Mouse (Mus musculus): ENCODE data around the gene Adgrg5. TPM values are rescaled to one million over a fixed set of nuclear protein-coding genes. Genes with fewer than 3 reads are reported as not detected.
A peak's percentile ranks its signal among the peaks of the same experiment; 100 is the strongest.

The Adgrg5 gene
- under 1 TPM; 0.07 to 0.09 TPM for total RNA-seq (2021)
- long read RNA-seq, experiment 1, result 0 reads
- long read RNA-seq, experiment 2, result 0 reads

DNA sequence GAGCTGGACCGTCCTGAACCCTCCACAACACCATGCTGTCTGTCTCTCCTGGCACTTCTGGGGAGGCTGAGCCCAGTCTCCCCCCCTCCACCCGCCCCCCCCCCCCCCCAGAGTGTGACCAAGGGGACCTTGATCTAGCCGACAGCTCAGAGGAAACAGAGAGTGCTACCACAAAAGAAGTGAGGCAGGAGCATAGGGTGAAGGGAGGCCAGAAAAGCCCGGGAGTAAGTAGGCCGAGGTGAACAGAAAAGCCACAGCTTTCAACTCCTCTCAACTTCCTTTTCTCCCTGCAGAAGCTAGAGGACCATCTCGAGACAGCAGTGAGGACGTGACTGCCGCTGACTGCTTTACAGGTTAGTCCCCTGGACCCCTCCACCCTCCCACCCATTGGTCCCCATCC, at the start of gene Adgrg5:
Gene Adgrg5 (plus strand): TSS at position 290 of the 400 bp plus-strand sequence.
- no peak for DNase-seq

DNA sequence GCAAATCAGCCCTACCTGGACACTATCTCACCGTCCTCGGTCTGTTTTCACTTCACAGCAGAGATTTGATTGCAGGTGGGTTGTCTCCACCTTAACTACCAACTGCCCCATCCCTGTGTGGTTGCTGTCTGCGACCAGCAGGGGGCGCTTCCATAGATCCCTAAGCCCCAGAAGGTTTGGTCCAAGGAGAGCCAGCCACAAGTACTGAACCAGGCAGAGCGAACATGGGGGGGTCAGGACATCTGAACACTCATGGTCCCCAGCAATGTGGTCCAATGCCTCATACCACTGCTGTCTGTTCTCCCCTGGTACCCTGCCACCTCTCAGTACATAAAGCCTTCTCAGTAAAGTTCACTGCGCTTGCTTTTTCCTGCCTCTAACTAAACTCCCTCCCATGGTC, 49.1 kb upstream of the Adgrg5 start:
- peak; percentile 76 for DNase-seq

DNA sequence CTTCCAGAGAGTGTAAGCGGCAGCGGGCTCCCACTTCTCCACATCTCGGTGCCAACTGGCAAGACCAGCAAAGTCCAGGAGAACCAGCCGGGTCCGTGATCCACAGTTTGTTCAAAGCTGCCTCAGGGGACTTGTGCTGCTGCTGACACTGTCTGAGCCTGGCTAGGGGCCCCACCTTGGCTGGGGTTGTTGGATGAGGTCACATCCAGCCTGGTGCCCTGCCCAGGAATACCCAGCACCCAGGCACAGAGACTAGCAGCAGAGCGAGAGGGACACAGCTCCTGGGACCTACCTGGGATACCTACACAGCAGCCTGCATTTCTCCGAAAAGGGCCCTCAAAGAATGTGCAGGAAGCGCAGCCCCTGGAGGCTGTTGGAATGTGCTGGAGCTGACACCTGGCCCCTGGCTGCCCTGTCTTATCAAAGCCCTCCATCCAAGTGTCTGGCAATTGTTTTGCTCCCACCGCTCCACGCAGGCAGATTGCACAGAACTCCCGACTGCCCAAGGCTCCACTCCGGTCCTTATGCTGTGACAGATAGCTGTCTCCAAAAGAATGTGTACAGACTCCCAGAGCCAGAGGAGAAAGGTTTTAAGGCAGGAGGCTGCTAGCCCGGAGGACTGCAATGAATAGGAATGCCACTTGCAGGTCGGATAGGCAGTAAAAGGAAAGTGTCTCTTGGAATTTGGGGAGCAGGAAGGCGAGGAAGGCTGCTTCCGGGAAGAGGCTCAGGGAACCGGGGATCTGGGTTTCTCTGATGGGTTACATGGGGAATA, 48.2 kb upstream of the Adgrg5 start:
- DNase-seq, result no peak

GRCm38 (mm10) chr8:94875871-94876150, 47.7 kb upstream of the Adgrg5 start:
- DNase-seq, result no peak

DNA sequence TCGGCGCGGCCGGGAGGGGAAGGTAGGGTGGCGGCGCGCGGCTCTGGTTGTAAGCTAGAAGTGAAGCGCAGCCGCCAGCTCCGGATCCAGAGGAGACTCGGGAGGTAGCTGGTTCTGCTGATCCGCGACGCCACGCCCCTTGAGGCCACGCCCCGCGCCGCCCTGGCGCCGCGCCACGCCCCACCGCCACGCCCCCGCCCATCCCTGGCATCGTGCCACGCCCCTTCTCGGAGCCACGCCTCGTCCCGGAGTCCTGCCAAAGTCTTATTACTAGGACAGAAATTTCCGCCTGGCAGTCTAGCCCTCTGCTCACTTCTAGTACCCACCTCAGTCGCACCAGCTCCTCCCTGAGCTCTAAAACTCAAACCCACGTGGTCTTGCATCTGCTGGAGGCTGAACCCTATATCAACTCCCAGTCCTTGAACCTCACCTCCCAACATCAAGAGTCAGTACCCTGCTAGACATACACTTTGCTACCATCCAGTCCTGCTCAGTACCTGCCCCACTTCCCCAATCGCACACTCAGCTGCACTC, 47.2 kb upstream of the Adgrg5 start, which contains the start of gene Dok4:
Gene Dok4 (minus strand): TSS at position 134 of the 534 bp plus-strand sequence.
- peak; percentile 92 for DNase-seq

DNA sequence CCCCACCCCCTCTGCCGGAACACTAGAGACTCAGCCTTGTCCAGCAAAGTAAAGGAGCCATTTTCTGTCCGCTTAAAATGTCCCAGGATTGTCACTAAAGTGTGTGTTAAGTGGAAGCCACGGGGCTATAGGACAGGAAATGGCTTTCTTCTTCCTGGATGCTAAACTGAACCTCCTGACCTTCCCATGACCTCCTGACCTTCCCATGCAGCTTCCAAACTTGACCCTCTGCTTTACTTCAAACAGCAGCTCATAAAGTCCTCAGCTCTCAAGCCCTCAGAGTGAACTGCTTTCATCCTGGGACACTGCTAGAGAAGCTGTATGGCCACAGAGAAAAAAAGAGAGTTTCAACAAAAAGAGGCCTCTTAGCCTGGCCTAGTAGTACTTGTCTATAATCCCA, 46.7 kb upstream of the Adgrg5 start:
- no peak for DNase-seq

DNA sequence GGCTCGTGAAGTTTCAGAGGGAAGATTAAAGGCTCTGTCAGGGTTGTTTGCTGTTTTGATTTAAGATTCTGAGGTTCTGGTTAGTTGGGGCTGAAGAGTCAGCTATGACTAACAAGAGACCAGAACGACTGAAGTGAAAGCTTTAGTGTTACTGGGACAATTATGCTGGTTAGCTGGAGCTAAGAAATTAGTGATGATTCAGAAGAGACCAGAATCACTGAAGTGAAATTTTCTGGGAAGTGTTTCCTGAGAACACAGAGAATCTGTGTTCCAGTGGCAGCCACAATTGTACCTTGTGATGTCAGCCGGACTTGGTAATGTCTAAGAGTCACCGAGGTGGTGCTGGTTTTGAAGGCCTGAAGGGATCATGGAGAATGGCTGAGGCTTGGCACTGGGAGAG, 42.8 kb upstream of the Adgrg5 start:
- DNase-seq, result no peak

DNA sequence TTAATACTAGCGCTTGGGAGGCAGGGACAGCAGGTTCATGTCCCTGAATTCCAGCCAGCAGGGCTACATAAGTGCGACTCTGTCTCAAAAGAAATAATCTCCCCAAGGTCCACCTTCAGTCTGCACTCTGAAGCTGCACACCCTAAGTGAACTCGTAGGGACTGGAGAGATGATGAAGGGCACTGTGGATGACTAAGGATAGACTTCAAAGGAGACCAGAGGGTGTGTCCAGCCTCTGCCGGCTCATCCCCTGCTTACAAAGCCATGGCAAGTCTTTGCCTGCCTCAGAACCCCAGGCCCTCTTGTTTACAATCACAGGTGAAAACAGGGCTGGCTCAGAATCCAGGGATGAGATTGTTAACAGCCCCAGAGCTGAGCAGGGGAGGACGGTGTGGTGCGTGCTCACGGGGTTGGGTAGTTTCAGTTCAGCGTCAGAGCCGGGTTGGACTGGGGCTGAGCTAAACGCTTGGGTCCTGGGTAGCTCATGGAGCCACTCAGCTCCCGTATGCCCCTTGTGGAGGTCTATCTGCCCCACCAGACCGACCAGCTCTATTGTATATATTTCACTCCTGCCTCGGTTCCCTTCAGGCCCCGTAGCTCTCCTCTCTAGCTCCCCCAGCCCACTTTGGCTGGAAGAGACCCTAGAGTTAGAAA, 35.0 kb upstream of the Adgrg5 start:
- no peak for DNase-seq

- no peak for DNase-seq
These were observed 30.6 kb upstream of the Adgrg5 start for GRCm38 (mm10) chr8:94892917-94893316.

- DNase-seq, result no peak
These were observed 24.2 kb upstream of the Adgrg5 start for GRCm38 (mm10) chr8:94899262-94899661.

- no peak for DNase-seq
These were observed 22.9 kb upstream of the Adgrg5 start for GRCm38 (mm10) chr8:94900617-94901016.

DNA sequence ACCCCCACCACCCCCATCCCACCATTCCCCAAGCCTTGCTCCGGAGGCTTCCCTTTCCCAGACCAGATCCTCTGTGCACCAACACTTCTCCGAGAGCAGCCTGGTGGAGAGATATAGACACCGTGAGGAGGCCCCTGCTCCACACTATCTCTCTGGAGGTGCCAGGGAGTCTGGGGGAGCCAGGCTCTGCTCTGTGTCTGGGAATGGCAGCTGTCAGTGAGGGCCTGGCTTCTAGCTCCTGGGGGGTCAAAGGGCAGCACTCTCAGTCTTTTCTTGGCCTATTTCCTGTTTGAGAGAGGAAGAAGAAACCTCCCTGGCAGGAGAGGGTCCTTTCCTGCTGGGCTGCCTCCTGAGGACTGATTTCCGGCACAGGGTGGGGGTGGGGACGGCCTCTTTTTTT, 22.5 kb upstream of the Adgrg5 start:
- DNase-seq, result no peak

DNA sequence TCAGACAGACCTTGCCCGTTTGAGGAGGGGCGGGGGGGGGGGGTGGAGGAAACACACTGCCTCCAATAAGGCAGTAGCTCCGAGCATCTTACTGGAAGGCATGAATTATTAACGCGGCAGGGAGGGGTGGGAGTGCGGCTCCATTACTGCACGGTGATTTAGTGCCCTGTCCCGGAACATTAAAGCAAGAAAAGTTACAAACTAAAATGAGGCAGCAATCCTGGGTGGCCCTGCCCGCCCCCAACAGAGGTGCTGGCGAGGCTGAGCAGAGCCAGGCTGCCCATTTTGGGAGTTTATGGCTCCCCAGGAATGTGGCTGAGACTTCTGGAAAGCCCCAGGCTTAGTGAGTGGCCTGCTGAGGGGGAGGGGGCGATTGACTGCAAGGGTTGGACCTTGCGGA, 19.8 kb upstream of the Adgrg5 start:
- no peak for DNase-seq

DNA sequence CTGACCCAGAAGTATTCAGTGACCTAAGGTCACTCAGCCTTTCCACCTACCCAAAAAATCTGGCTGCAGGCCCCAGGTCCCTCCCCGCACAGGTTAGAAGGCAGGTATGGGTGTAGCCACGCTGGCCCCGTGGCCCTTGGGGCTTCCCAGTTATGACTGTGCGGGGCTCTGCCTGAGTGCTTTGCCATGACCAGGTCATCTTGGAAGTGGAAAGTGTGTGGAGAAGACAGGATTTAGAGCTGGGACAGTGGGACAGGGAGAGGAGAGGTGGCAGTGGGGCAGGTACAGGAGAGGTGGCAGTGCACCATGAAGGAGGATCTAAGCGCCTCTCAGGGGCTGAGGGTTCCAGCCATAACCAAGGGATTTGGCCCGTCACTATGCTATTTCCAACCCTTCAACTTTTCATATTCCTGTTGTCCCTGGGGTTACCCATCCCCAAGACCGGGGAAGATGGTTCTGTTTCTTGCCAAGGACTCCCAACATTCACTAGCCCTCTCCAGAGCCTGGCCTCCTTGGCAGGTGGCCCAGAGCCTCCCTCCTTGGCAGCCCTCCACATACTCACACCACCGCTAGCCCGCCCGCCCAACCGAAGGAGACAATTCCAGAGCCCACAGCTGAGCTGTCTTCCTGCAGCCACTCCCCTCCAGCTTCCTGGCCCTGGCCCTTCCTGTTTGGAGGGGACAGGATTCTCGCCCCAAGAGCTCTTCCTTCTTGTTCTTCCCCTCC, 18.9 kb upstream of the Adgrg5 start:
- DNase-seq, result peak; percentile 88

DNA sequence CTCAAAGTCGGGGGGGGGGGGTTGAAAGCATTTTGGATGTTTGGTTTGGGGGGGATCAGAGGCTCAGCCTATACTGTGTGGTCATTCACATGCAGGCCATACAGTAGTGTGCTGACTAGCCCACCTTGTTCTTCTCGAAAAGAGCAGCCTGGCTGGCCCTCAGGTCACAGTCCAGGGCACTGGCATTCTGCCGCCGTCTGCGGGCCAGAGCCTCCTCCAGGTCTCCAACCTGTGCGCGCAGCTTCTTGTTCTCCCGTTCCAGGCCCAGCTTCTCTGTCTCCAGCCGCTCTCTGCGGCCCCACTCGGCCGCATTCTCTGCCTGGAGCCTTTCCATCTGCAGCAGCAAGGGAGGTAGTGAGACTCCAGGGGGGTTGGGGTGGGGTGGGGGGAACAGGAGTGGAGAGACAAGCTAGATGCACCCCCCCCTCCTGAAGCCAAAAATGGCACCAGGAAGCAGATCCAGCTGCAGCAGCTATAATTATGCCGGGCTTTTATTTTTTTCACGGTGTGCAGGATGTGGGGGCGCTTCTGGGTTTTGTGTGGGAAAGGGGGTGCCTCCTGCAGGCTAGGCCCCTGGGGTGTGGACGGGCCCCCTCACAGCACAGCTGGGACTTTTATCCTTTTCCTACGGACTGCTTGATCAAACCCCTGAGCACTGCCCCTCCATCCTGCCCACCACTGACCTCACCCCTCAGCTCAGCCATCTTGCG, 15.7 kb upstream of the Adgrg5 start:
- DNase-seq, result no peak

- peak; percentile 87 for DNase-seq
These were observed 14.6 kb upstream of the Adgrg5 start for GRCm38 (mm10) chr8:94908847-94909246.

GRCm38 (mm10) chr8:94913061-94913660, 10.3 kb upstream of the Adgrg5 start:
- peak; percentile 74 for DNase-seq

DNA sequence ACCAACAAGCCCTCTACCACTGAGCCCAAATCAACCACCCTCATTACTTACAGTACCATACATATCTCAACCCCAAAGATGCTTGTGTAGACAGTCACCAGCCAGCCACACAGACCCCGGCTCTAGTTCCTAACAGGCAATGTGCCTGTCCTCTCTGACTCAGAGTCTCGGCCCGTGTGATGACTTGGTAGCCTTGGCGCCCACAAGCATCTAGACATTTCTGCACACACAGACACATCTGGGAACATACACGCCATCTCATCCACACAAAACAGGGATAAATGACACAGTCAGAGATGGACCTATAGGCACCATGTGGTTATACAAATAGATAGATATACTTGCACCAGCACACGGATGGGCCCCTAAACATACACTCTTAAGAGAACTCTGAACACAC, 9.2 kb upstream of the Adgrg5 start:
- DNase-seq, result no peak

DNA sequence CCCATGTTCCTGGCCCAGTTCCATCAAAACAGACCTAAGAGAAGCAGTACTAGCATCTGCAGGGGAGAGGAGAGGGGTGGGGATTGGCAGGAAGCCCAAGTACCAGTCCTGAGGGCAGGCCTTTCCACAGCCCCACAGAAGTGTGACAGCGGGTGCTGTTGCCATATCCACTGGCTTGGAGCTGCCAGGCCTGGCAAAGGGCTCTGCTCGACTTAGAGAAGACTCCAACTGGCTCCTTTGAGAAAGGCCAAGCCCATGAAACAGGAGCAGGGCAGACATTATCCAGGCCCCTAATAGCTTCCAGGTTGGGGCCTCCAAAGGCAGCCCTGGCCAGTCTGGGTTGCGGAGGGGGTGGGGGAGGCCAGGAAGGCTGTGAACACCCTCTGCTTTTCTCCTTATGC, 8.8 kb upstream of the Adgrg5 start:
- peak; percentile 68 for DNase-seq

DNA sequence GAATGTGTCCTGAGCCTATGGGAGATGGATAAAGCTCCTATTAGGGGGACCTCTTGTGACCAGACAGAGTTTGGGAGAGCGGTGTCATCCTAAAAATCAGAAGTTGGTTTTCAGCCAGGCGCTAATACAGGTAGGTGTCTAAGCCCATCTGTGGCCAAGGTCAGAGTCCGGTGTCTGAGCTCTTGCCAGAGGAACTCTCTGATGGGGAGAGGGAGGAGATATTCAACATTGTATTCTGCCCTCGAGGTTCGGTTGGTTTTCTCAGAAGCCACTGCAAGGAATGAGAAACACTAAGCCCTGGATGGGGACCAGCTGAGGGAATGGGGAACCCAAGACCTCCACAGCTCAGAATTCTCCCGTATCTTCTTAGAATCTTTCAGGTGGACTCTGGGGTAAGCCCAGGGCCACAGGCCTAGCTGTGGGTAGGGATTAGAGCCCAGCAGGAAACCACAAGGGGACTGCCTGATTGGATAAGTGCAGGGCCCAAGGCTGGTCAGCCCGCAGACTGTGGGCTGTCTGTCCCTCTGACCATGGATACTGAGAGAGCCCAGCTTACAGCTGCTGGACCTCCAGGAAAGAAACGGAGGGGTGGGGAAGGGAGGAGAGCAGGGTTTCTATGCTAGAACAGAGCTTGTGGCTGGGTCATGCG, 7.1 kb upstream of the Adgrg5 start:
- no peak for DNase-seq

- DNase-seq, result no peak
These were observed 6.6 kb upstream of the Adgrg5 start for GRCm38 (mm10) chr8:94916960-94917324.

DNA sequence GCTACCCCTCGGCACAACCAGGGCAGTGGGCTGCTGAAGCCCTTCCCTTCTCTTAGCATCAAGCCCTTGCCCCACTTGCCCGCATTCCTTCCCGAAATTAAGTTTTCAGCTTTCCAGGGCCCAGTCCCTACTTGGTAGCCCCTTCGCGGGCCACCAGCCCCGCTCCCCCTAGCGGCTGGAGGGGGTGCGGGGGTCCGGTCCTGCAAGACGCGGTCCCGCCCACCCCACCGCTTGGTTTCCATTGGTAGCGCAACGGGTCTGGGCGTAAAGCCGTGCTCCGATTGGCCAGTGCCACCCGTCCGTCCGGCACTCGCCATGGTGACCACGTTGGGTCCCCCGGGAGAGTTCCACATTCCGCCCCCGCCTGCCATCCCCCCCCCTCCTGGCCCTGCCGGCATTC, 6.1 kb upstream of the Adgrg5 start:
- DNase-seq, result peak; percentile 96

Data from gastrocnemius, postnatal 10 days (tissue).